Mouse (Mus musculus) left cerebral cortex, postnatal 36 days (tissue): ENCODE results near the gene Vars2. TPM values are rescaled to one million over a fixed set of nuclear protein-coding genes. Genes with fewer than 3 reads are reported as not detected.

ENCODE experiments used
- DNase-seq, 2 experiments: peaks; one replicate each; pipeline ENCODE4 v3.0.0; 2021 to 2022; ENCODE audit warnings: low spot score in 2 of 2, mixed read lengths in 1 of 2
- intact Hi-C: fragments of 180-260 bp; cut with DNase I; formaldehyde crosslinking; loops from one replicate; pipeline ENCODE4 v1.15.1; 2025
- total RNA-seq, 2 experiments: library from RNA; stranded (reverse); gene quantifications; 2 replicates each; pipeline ENCODE4 v1.2.3; 2021

The Vars2 gene
- total RNA-seq, 2 experiments from 2014 or later = 30.1 to 40.0 TPM

GRCm38 (mm10) chr17:35638475-35639190 is 28.8 kb downstream of the Vars2 start:
- intact Hi-C loops = loop anchor here (5.0 kb wide), 1 partner anchor 99 kb away; no protein-coding TSS in a partner anchor
- no peak for DNase-seq

DNA sequence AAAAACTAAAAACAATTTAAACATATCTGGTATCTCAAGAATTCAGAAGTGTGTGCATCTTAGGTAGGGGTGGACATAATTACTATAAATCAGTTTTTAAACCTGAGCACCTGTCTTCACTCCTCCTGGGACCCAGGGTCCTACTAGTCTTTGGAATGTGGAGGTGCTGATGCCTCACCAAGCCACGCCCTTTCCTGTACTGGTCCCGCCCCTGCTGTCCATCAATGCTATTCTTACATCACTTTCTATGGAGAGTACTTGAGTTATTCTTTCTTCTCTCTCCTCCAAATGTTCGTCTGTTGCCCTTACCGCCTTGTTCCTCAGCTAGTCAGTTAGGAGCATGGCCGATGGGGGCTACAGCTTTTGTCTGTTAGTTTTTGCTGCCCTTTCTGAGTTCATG is 31.0 kb downstream of the Vars2 start:
- intact Hi-C loops = loop anchor here (5.0 kb wide), 1 partner anchor 101 kb away; no protein-coding TSS in a partner anchor
- DNase-seq = no peak

DNA sequence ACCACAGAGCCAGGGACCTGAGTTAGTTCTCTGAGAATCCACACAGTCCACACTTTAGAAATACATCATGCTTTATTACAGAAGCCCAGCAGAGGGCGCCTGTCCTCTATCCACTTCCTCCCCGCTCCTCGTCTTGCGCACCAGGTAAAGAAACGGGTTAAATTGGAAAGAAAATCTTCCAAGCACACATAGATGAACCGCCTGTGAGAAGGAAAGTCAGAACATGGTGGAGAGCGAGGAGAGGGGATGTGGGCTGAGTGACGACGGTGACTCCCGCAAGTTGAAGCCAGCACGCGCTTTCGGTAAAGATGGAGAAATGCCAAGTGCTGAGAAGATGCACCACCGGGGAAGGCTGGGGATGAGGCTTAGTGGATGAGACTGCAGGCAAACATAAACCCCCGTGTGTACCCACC is 31.7 kb downstream of the Vars2 start:
- DNase-seq = peak; percentile 78 to 80
- intact Hi-C loops = loop anchor here (2.0 to 5.0 kb wide), 2 partner anchors 31 to 102 kb away; partner anchors contain the start of gene Vars2

GRCm38 (mm10) chr17:35635202-35635601 is 32.2 kb downstream of the Vars2 start:
- DNase-seq = no peak
- intact Hi-C loops = loop anchor here (2.0 to 5.0 kb wide), 2 partner anchors 32 to 102 kb away; partner anchors contain the start of gene Vars2

GRCm38 (mm10) chr17:35633992-35634391 is 33.4 kb downstream of the Vars2 start:
- peak; percentile 62 to 77 for DNase-seq
- intact Hi-C loops = loop anchor here (2.0 kb wide), 1 partner anchor 33 kb away; the partner anchor contains the start of gene Vars2

GRCm38 (mm10) chr17:35626537-35626936 is 40.9 kb downstream of the Vars2 start, which contains the start of gene Gm9573:
Gene Gm9573 (minus strand): TSS chr17:35626637.
- intact Hi-C loops = loop anchor here (5.0 kb wide), 1 partner anchor 34 kb away; no protein-coding TSS in a partner anchor
- DNase-seq = no peak

DNA sequence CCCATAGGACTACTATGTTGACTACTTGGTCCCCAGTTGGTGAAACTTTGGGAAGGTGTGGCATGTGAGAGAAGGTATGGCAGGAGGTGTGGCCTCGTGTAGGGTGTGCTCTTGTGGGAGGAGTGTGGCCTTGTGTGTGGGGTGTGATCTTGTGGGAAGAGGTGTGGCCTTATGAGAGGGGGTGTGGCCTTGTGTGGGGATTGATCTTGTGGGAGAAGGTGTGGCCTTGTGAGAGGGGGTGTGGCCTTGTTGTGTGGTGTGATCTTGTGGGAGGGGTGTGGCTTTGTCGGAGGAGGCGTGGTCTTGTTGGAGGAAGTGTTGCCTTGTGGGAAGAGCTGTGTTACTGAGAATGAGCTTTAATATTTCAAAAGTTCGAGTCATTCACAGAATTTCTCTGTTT is 50.3 kb downstream of the Vars2 start:
- intact Hi-C loops = no loop called here
- no peak for DNase-seq

Other genes starting within 250 kb of the Vars2 start
- gene H2-Q6, start 242.7 kb downstream of the Vars2 start, total RNA-seq = under 1 TPM in 1 of 2 experiments, not detected in 1; 0.52 TPM
- under 1 TPM; 0.36 to 0.37 TPM for gene H2-Q7, start 228.4 kb downstream of the Vars2 start, total RNA-seq
- under 1 TPM in 1 of 2 experiments, not detected in 1; 0.27 TPM for gene H2-Q10, start 197.5 kb downstream of the Vars2 start, total RNA-seq
- not detected for gene Pou5f1, start 161.6 kb downstream of the Vars2 start, total RNA-seq
- gene Tcf19, start 150.8 kb downstream of the Vars2 start, total RNA-seq = 10 to 100 TPM in 1 of 2 experiments, 1 to 10 TPM in 1; 9.0 to 13.4 TPM
- 10 to 100 TPM; 10.1 to 15.2 TPM for gene Cchcr1, start 150.5 kb downstream of the Vars2 start, total RNA-seq
- 1 to 10 TPM in 1 of 2 experiments, under 1 TPM in 1; 0.79 to 2.5 TPM for gene Psors1c2, start 134.4 kb downstream of the Vars2 start, total RNA-seq
- 1 to 10 TPM; 1.4 to 1.6 TPM for gene Cdsn, start 115.5 kb downstream of the Vars2 start, total RNA-seq
- gene 2300002M23Rik, start 100.1 kb downstream of the Vars2 start, total RNA-seq = not detected
- not detected for gene Sfta2, start 66.0 kb downstream of the Vars2 start, total RNA-seq
- gene Gm9573, start 41.0 kb downstream of the Vars2 start, total RNA-seq = not detected
- gene Mucl3, start 23.9 kb downstream of the Vars2 start, total RNA-seq = not detected
- 10 to 100 TPM; 26.8 to 29.9 TPM for gene Gtf2h4, start 6.1 kb upstream of the Vars2 start, total RNA-seq
- gene Ddr1, start 37.0 kb upstream of the Vars2 start, total RNA-seq = 10 to 100 TPM; 52.5 to 69.9 TPM
- 10 to 100 TPM; 10.6 to 13.6 TPM for gene Ier3, start 154.1 kb upstream of the Vars2 start, total RNA-seq
- gene Flot1, start 155.6 kb upstream of the Vars2 start, total RNA-seq = 100 to 1,000 TPM; 146 to 149 TPM
- 100 to 1,000 TPM; 441 to 478 TPM for gene Tubb5, start 170.7 kb upstream of the Vars2 start, total RNA-seq
- 10 to 100 TPM; 16.5 to 16.9 TPM for gene Mdc1, start 173.9 kb upstream of the Vars2 start, total RNA-seq
- 1 to 10 TPM; 2.3 to 3.1 TPM for gene Nrm, start 193.7 kb upstream of the Vars2 start, total RNA-seq
- gene Ppp1r18, start 198.0 kb upstream of the Vars2 start, total RNA-seq = 1 to 10 TPM; 9.2 to 9.3 TPM
- gene Dhx16, start 212.2 kb upstream of the Vars2 start, total RNA-seq = 10 to 100 TPM; 26.0 to 32.0 TPM
- 10 to 100 TPM; 58.4 to 62.0 TPM for gene 2310061I04Rik, start 229.8 kb upstream of the Vars2 start, total RNA-seq
- 10 to 100 TPM; 51.1 to 63.9 TPM for gene Atat1, start 242.5 kb upstream of the Vars2 start, total RNA-seq
- gene Mrps18b, start 248.8 kb upstream of the Vars2 start, total RNA-seq = 10 to 100 TPM; 38.0 to 46.2 TPM
- gene Ppp1r10, start 248.8 kb upstream of the Vars2 start, total RNA-seq = 10 to 100 TPM; 62.5 to 84.5 TPM